Mouse (Mus musculus): ENCODE results near the gene Rnasel.

GRCm38 (mm10) chr1:153734866-153735265, 14.4 kb upstream of the Rnasel start:
- TF ChIP-seq POLR2A (IDR thresholded peaks at IDR 0.05; ENCODE audit: control insufficient read depth, low read depth, low read length) (no peak), CTCF (IDR thresholded peaks at IDR 0.05; ENCODE audit: control insufficient read depth, insufficient read depth, insufficient replicate concordance, low read depth, low read length) (no peak)

Measured in testis, adult 2 months (tissue).